Mouse (Mus musculus) C2C12 (cell line): Measurements from ENCODE around the gene Pdcd11.

Experiments
- CEBPB ChIP-seq: IDR thresholded peaks from one replicate; pipeline ENCODE4 v1.6.1; 2011; ENCODE audit warnings: low read depth, mild to moderate bottlenecking, control low read depth, moderate library complexity
- CTCF ChIP-seq: IDR thresholded peaks from one replicate; pipeline ENCODE4 v1.5.1; 2011; ENCODE audit not compliant: control insufficient read depth, insufficient read depth, insufficient read length
- FOSL1 ChIP-seq: IDR thresholded peaks from one replicate; pipeline ENCODE4 v1.8.0; 2011; ENCODE audit warnings: mild to moderate bottlenecking, low read length; ENCODE audit not compliant: poor library complexity, insufficient read depth, severe bottlenecking
- MAX ChIP-seq: IDR thresholded peaks from one replicate; pipeline ENCODE4 v1.6.1; 2011; ENCODE audit warnings: mild to moderate bottlenecking, control low read depth
- MYOD1 ChIP-seq: IDR thresholded peaks from one replicate; pipeline ENCODE4 v1.6.1; 2011; ENCODE audit warnings: low read depth; ENCODE audit not compliant: control insufficient read depth, insufficient read length
- USF1 ChIP-seq: IDR thresholded peaks from one replicate; pipeline ENCODE4 v1.6.1; 2011; ENCODE audit warnings: low read depth, mild to moderate bottlenecking, control low read depth, moderate library complexity

DNA sequence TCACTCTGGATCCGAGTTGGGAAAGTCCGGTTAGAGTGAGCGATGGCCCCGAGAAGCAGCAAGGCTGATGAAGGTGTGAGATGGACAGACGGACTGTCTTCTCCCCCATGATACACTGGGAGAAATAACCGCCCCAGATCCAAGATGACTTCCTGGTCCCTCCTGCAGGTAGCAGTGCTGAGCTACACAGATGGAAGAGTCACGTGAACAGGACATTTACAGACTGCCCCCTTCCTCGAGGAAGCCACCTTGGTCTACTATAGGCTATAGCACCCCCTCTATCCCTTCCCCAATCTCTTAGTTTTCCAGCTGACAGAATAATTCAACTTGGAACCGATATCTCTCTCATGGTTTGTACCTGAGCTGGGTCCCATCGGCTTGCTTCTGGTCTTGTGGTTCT lies 87.4 kb downstream of the Pdcd11 start:
- TF ChIP-seq CTCF: peak; percentile 18
- no peak for TF ChIP-seq MAX
- no peak for TF ChIP-seq MYOD1
- peak; percentile 84 for TF ChIP-seq USF1
- TF ChIP-seq FOSL1: no peak
- TF ChIP-seq CEBPB: no peak
